Mouse (Mus musculus) forebrain, embryonic 16.5 days (tissue): Measurements from ENCODE around the gene Hyal2. TPM values are rescaled to one million over a fixed set of nuclear protein-coding genes. Genes with fewer than 3 reads are reported as not detected.

ENCODE experiments used
- polyA plus RNA-seq: library from polyadenylated mRNA; unstranded; fragments of >200 nt; fragmentation: Nextera tagmentation; extraction: Ambion mirVana; gene quantifications from 2 replicates; pipeline ENCODE4 v1.2.1, GENCODE M21; 2015

Gene Hyal2
- polyA plus RNA-seq, 1 experiment from 2014 or later, result 69.7 TPM

Other genes starting within 250 kb of the Hyal2 start
- gene Hemk1, start 229.6 kb upstream of the Hyal2 start, polyA plus RNA-seq, result 15.6 and 18.8 TPM in 2 replicates
- gene 6430571L13Rik, start 227.3 kb upstream of the Hyal2 start, polyA plus RNA-seq, result 3.3 and 5.4 TPM in 2 replicates
- gene Cacna2d2, start 168.3 kb upstream of the Hyal2 start, polyA plus RNA-seq, result 3.6 and 5.8 TPM in 2 replicates
- gene Tmem115, start 34.0 kb upstream of the Hyal2 start, polyA plus RNA-seq, result 41.9 and 44.5 TPM in 2 replicates
- gene Cyb561d2, start 25.8 kb upstream of the Hyal2 start, polyA plus RNA-seq, result 35.7 and 38.5 TPM in 2 replicates
- gene Nprl2, start 25.7 kb upstream of the Hyal2 start, polyA plus RNA-seq, result 88.4 and 89.8 TPM in 2 replicates
- 2.2 and 3.2 TPM in 2 replicates for gene Zmynd10, start 20.6 kb upstream of the Hyal2 start, polyA plus RNA-seq
- 43.4 and 45.4 TPM in 2 replicates for gene Rassf1, start 16.4 kb upstream of the Hyal2 start, polyA plus RNA-seq
- gene Tusc2, start 4.7 kb upstream of the Hyal2 start, polyA plus RNA-seq, result 93.2 and 98.5 TPM in 2 replicates
- gene Hyal1, start 9.0 kb downstream of the Hyal2 start, polyA plus RNA-seq, result 6.9 and 7.2 TPM in 2 replicates
- gene Naa80, start 10.9 kb downstream of the Hyal2 start, polyA plus RNA-seq, result 16.2 and 16.9 TPM in 2 replicates
- gene Hyal3, start 12.9 kb downstream of the Hyal2 start, polyA plus RNA-seq, result 1.4 TPM in 2 replicates
- 14.4 and 16.8 TPM in 2 replicates for gene Ifrd2, start 19.7 kb downstream of the Hyal2 start, polyA plus RNA-seq
- gene Sema3b, start 41.3 kb downstream of the Hyal2 start, polyA plus RNA-seq, result 2.3 and 3.0 TPM in 2 replicates
- gene Gnai2, start 67.4 kb downstream of the Hyal2 start, polyA plus RNA-seq, result 299 and 316 TPM in 2 replicates
- gene Slc38a3, start 101.6 kb downstream of the Hyal2 start, polyA plus RNA-seq, result 30.4 and 32.6 TPM in 2 replicates
- gene Gnat1, start 111.8 kb downstream of the Hyal2 start, polyA plus RNA-seq, result 1.2 and 1.4 TPM in 2 replicates
- 11.0 and 14.9 TPM in 2 replicates for gene Sema3f, start 142.5 kb downstream of the Hyal2 start, polyA plus RNA-seq
- gene Rbm5, start 203.1 kb downstream of the Hyal2 start, polyA plus RNA-seq, result 294 and 303 TPM in 2 replicates